In genomic region chr4:138261843-138262681, GRCm38 (mm10) we compare ENCODE assay signal across 8 mouse cellular contexts. TPM values are rescaled to one million over a fixed set of nuclear protein-coding genes. Genes with fewer than 3 reads are reported as not detected.
DNase-seq lines count a peak whose midpoint lies in the region; ATAC-seq and TF ChIP-seq lines count a peak whose summit lies in the region.

No protein-coding gene starts in this region.

- TF ChIP-seq CTCF in liver, embryonic 14.5 days (IDR thresholded peaks at IDR 0.05; ENCODE audit: low read depth) = 0 out of 2 replicates have a peak, but pooled peaks have one; percentile 27

- DNase-seq in CD4-positive helper T cell, adult 2 months (ENCODE audit: low read depth, low spot score) = peak; percentile 84
- DNase-seq in kidney, postnatal 14 days = peak; percentile 92
- peak; percentile 43 to 54 (median 46) for DNase-seq in liver, embryonic 14.5 days (ENCODE audit: low read depth in 3 of 3, low spot score in 3 of 3)
- peak; percentile 98 for DNase-seq in neural tube, embryonic 10.5 days (ENCODE audit: extremely low spot score, low spot score)

- no peak for TF ChIP-seq EP300 in liver, embryonic 14.5 days (IDR thresholded peaks at IDR 0.05; ENCODE audit: low read depth)

- peak overlapping the region; percentile 88 for H3K4me2 ChIP-seq in heart, embryonic 15.5 days
- peak overlapping the region; percentile 75 for H3K4me2 ChIP-seq in liver, embryonic 14.5 days (ENCODE audit: low read depth)
- H3K4me2 ChIP-seq in stomach, embryonic 15.5 days = peak overlapping the region; percentile 95

- ATAC-seq in erythroid progenitor cell, adult 5-6 weeks (replicated peaks; ENCODE audit: low FRiP score, poor library complexity, severe bottlenecking) = peak; percentile 48
- peak; percentile 91 for ATAC-seq in heart, embryonic 15.5 days (replicated peaks; ENCODE audit: insufficient number of reproducible peaks, insufficient read depth, low FRiP score, low read depth)
- peak; percentile 82 for ATAC-seq in liver, embryonic 14.5 days (ENCODE audit: insufficient read depth)
- ATAC-seq in stomach, embryonic 15.5 days (ENCODE audit: insufficient read depth, low FRiP score, low read depth) = peak; percentile 85

- H3K27me3 ChIP-seq in heart, embryonic 15.5 days = peaks cover 21% of the 10 kb centered on the region
- H3K27me3 ChIP-seq in liver, embryonic 14.5 days (ENCODE audit: control insufficient read depth, insufficient read depth, low read length) = no peaks in the 10 kb centered on the region; the same call in none of the 2 replicates
- no peaks in the 10 kb centered on the region for H3K27me3 ChIP-seq in stomach, embryonic 15.5 days (replicated peaks)

- peak overlapping the region; percentile 42 for H3K9ac ChIP-seq in heart, embryonic 15.5 days
- H3K9ac ChIP-seq in liver, embryonic 14.5 days (replicated peaks) = peak overlapping the region; percentile 13; the same call in 1 of the 2 replicates
- peak overlapping the region; percentile 12; the same call in 1 of the 2 replicates for H3K9ac ChIP-seq in stomach, embryonic 15.5 days

- H3K4me3 ChIP-seq in brown adipose tissue, adult 24 weeks (ENCODE audit: insufficient read depth, low read depth, low read length) = peak overlapping the region; percentile 70
- peak overlapping the region; percentile 72 for H3K4me3 ChIP-seq in heart, embryonic 15.5 days
- peak overlapping the region; percentile 65 to 66 for H3K4me3 ChIP-seq in liver, embryonic 14.5 days (ENCODE audit: insufficient read depth in 1 of 2, low read depth in 2 of 2, low read length in 2 of 2)
- H3K4me3 ChIP-seq in stomach, embryonic 15.5 days (replicated peaks) = peak overlapping the region; percentile 79

- 0 out of 2 replicates have a peak, but pooled peaks cover 2% of the 10 kb centered on the region for H3K4me1 ChIP-seq in brown adipose tissue, adult 24 weeks (ENCODE audit: control insufficient read depth, insufficient read depth, insufficient read length, low read length)
- peaks cover 6% of the 10 kb centered on the region for H3K4me1 ChIP-seq in heart, embryonic 15.5 days (replicated peaks)
- peaks cover 0 to 4% of the 10 kb centered on the region in 2 experiments; a peak in 1 of 4 replicates for H3K4me1 ChIP-seq in liver, embryonic 14.5 days (replicated peaks; ENCODE audit: control insufficient read depth in 2 of 2, insufficient read depth in 2 of 2, low read length in 1 of 2)
- H3K4me1 ChIP-seq in stomach, embryonic 15.5 days = 0 out of 2 replicates have a peak, but pooled peaks cover 3% of the 10 kb centered on the region

- H3K36me3 ChIP-seq in heart, embryonic 15.5 days = no peaks in the 10 kb centered on the region
- H3K36me3 ChIP-seq in liver, embryonic 14.5 days (replicated peaks; ENCODE audit: control insufficient read depth, insufficient read depth, low read depth) = no peaks in the 10 kb centered on the region
- no peaks in the 10 kb centered on the region for H3K36me3 ChIP-seq in stomach, embryonic 15.5 days

- under 1% methylated on average over 70 of the region's 78 CpGs for WGBS in heart, embryonic 15.5 days
- under 1% methylated on average over 76 of the region's 78 CpGs for WGBS in liver, embryonic 14.5 days (ENCODE audit: insufficient replicate concordance)
- under 1% methylated on average over 78 of the region's 78 CpGs for whole genome bisulfite sequencing in stomach, embryonic 15.5 days

- H3K9me3 ChIP-seq in heart, embryonic 15.5 days (replicated peaks) = no peaks in the 10 kb centered on the region
- H3K9me3 ChIP-seq in liver, embryonic 14.5 days (ENCODE audit: control insufficient read depth, low read length) = no peaks in the 10 kb centered on the region
- H3K9me3 ChIP-seq in stomach, embryonic 15.5 days = no peaks in the 10 kb centered on the region

- H3K27ac ChIP-seq in brown adipose tissue, adult 24 weeks (replicated peaks; ENCODE audit: low read depth, low read length) = no peak overlapping the region
- H3K27ac ChIP-seq in heart, embryonic 15.5 days = no peak overlapping the region
- H3K27ac ChIP-seq in liver, embryonic 14.5 days = no peak overlapping the region
- H3K27ac ChIP-seq in stomach, embryonic 15.5 days = no peak overlapping the region

RNA-seq across cellular contexts. Expression of gene Kif17, which starts 11.8 kb away (rescaled TPM):
- not detected in 2 replicates for polyA plus RNA-seq in brown adipose tissue, adult 24 weeks (2012; ENCODE audit: insufficient read depth, insufficient read length, missing spikeins)
- total RNA-seq in erythroid progenitor cell, adult 5-6 weeks (2015; ENCODE audit: low replicate concordance) = 0.72 and 2.5 TPM in 2 replicates
- 1.3 TPM in 1 of 2 replicates, not detected in the other for total RNA-seq in erythroid progenitor cell, adult 5-6 weeks (2017; ENCODE audit: low replicate concordance)
- polyA plus RNA-seq in heart, embryonic 15.5 days (2015; fragmentation: Nextera tagmentation; extraction: Ambion mirVana) = 0.57 and 1.2 TPM in 2 replicates
- polyA plus RNA-seq in liver, embryonic 14.5 days (2012; rRNA removed) = 0.12 and 0.19 TPM in 2 replicates
- 0.06 and 0.18 TPM in 2 replicates for polyA plus RNA-seq in liver, embryonic 14.5 days (2014; fragmentation: Nextera tagmentation; extraction: Ambion mirVana)
- 1.7 and 1.9 TPM in 2 replicates for polyA plus RNA-seq in stomach, embryonic 15.5 days (2015; fragmentation: Nextera tagmentation; extraction: Ambion mirVana)

RNA-seq across cellular contexts. Expression of gene Sh2d5, which starts 11.9 kb away (rescaled TPM):
- polyA plus RNA-seq in brown adipose tissue, adult 24 weeks (2012; ENCODE audit: insufficient read depth, insufficient read length, missing spikeins) = not detected in 2 replicates
- 1.8 and 3.8 TPM in 2 replicates for total RNA-seq in erythroid progenitor cell, adult 5-6 weeks (2015; ENCODE audit: low replicate concordance)
- 3.5 and 3.8 TPM in 2 replicates for total RNA-seq in erythroid progenitor cell, adult 5-6 weeks (2017; ENCODE audit: low replicate concordance)
- polyA plus RNA-seq in heart, embryonic 15.5 days (2015; fragmentation: Nextera tagmentation; extraction: Ambion mirVana) = 0.31 and 0.36 TPM in 2 replicates
- polyA plus RNA-seq in liver, embryonic 14.5 days (2012; rRNA removed) = 0.68 and 1.2 TPM in 2 replicates
- polyA plus RNA-seq in liver, embryonic 14.5 days (2014; fragmentation: Nextera tagmentation; extraction: Ambion mirVana) = 0.27 and 0.47 TPM in 2 replicates
- 0.85 and 0.88 TPM in 2 replicates for polyA plus RNA-seq in stomach, embryonic 15.5 days (2015; fragmentation: Nextera tagmentation; extraction: Ambion mirVana)

RNA-seq across cellular contexts. Expression of gene Ddost, which starts 42.5 kb away (rescaled TPM):
- 39.1 and 40.6 TPM in 2 replicates for polyA plus RNA-seq in brown adipose tissue, adult 24 weeks (2012; ENCODE audit: insufficient read depth, insufficient read length, missing spikeins)
- total RNA-seq in erythroid progenitor cell, adult 5-6 weeks (2015; ENCODE audit: low replicate concordance) = 65.6 and 81.3 TPM in 2 replicates
- total RNA-seq in erythroid progenitor cell, adult 5-6 weeks (2017; ENCODE audit: low replicate concordance) = 34.7 and 39.8 TPM in 2 replicates
- polyA plus RNA-seq in heart, embryonic 15.5 days (2015; fragmentation: Nextera tagmentation; extraction: Ambion mirVana) = 230 and 277 TPM in 2 replicates
- 83.1 and 91.7 TPM in 2 replicates for polyA plus RNA-seq in liver, embryonic 14.5 days (2012; rRNA removed)
- polyA plus RNA-seq in liver, embryonic 14.5 days (2014; fragmentation: Nextera tagmentation; extraction: Ambion mirVana) = 135 and 141 TPM in 2 replicates
- 396 and 428 TPM in 2 replicates for polyA plus RNA-seq in stomach, embryonic 15.5 days (2015; fragmentation: Nextera tagmentation; extraction: Ambion mirVana)

RNA-seq across cellular contexts. Expression of gene Hp1bp3, which starts 46.0 kb away (rescaled TPM):
- 65.0 and 71.4 TPM in 2 replicates for polyA plus RNA-seq in brown adipose tissue, adult 24 weeks (2012; ENCODE audit: insufficient read depth, insufficient read length, missing spikeins)
- total RNA-seq in erythroid progenitor cell, adult 5-6 weeks (2015; ENCODE audit: low replicate concordance) = 196 and 200 TPM in 2 replicates
- total RNA-seq in erythroid progenitor cell, adult 5-6 weeks (2017; ENCODE audit: low replicate concordance) = 276 and 356 TPM in 2 replicates
- polyA plus RNA-seq in heart, embryonic 15.5 days (2015; fragmentation: Nextera tagmentation; extraction: Ambion mirVana) = 96.1 and 97.9 TPM in 2 replicates
- polyA plus RNA-seq in liver, embryonic 14.5 days (2012; rRNA removed) = 25.2 and 34.7 TPM in 2 replicates
- polyA plus RNA-seq in liver, embryonic 14.5 days (2014; fragmentation: Nextera tagmentation; extraction: Ambion mirVana) = 36.1 and 41.9 TPM in 2 replicates
- 129 and 131 TPM in 2 replicates for polyA plus RNA-seq in stomach, embryonic 15.5 days (2015; fragmentation: Nextera tagmentation; extraction: Ambion mirVana)

Comparison
In these comparisons a context has a peak if more than half of its experiments do, and no peak if none do; other contexts are left out.
1. DNase-seq: peak in every context shown above with its lines; median percentile 98 in neural tube, embryonic 10.5 days; 92 in kidney, postnatal 14 days; 84 in CD4-positive helper T cell, adult 2 months; 46 in liver, embryonic 14.5 days.